Mouse (Mus musculus): Measurements from ENCODE around the gene Samd13.

GRCm38 (mm10) chr3:146620101-146620500 is 65.3 kb downstream of the Samd13 start:
- TF ChIP-seq MAX (IDR thresholded peaks at IDR 0.05), result no peak
- TF ChIP-seq CTCF (IDR thresholded peaks at IDR 0.05; ENCODE audit: control insufficient read depth, insufficient read depth, insufficient read length), result no peak
- no peak for TF ChIP-seq MYOD1 (IDR thresholded peaks at IDR 0.05; ENCODE audit: control insufficient read depth, insufficient read length, low read depth)
- TF ChIP-seq CEBPB (IDR thresholded peaks at IDR 0.05; ENCODE audit: low read depth), result no peak
- TF ChIP-seq USF1 (IDR thresholded peaks at IDR 0.05; ENCODE audit: low read depth), result no peak
- TF ChIP-seq MYOG (IDR thresholded peaks at IDR 0.05; ENCODE audit: control insufficient read depth, extremely low read depth, insufficient read length), result no peak

Data from C2C12 (cell line).